Mouse (Mus musculus): ENCODE measurements around the gene Actr8. TPM values are rescaled to one million over a fixed set of nuclear protein-coding genes. Genes with fewer than 3 reads are reported as not detected.

Gene Actr8
- polyA plus RNA-seq, 2 experiments, result 47.7 to 60.6 TPM

- DNase-seq (ENCODE audit: low spot score) (no peak), ATAC-seq (ENCODE audit: low FRiP score, low read depth) (no peak)
- no peak for TF ChIP-seq POLR2A (IDR thresholded peaks at IDR 0.05; ENCODE audit: borderline replicate concordance, extremely low read depth, insufficient read depth, insufficient read length)
- H3K4me2 ChIP-seq (replicated peaks; ENCODE audit: low read depth, low read length, severe bottlenecking), result no peak overlapping the region
- H3K4me1 ChIP-seq (ENCODE audit: control insufficient read depth, insufficient read depth, low read length), result peaks cover 7% of the 10 kb centered on the region; the same call in 1 of the 2 replicates
- H3K9me3 ChIP-seq (ENCODE audit: control insufficient read depth, low read length), result no peaks in the 10 kb centered on the region
- H3K27ac ChIP-seq (replicated peaks; ENCODE audit: low read depth, low read length), result no peak overlapping the region
- H3K36me3 ChIP-seq (ENCODE audit: control insufficient read depth, insufficient read depth, low read length), result no peaks in the 10 kb centered on the region
- H3K4me3 ChIP-seq (replicated peaks; ENCODE audit: low read length), result no peak overlapping the region
- no peak overlapping the region for H3K9ac ChIP-seq (ENCODE audit: low read depth, low read length, severe bottlenecking)
- whole genome bisulfite sequencing, result 47% methylated on average over 1 of the region's 1 CpGs
- H3K27me3 ChIP-seq (ENCODE audit: control insufficient read depth, insufficient read depth, low read length), result 0 out of 2 replicates have a peak, but pooled peaks cover under 1% of the 10 kb centered on the region
Measured at GRCm38 (mm10) chr14:30015008-30015407, 36.9 kb downstream of the Actr8 start.

DNA sequence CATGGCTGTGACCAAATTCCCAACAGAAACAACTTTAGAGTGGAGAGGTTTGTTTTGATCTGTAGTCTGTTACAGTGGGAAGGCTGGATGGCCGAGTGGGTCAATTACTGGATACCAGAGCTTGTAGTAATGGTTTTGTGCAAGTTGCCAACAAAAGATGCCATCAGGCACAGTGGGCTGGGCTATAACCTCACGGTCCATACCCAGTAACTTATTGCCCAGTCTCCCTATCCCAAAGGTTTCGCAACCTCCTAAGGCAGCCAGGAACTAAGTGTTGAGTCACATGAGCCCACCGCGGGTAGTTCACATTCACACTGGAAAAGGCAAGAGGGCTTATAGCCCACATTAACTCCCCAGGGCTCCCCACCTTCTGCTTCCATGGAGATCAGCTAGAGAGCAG lies 38.5 kb downstream of the Actr8 start:
- Histone ChIP-seq H3K27me3 (ENCODE audit: control insufficient read depth, insufficient read depth, low read length) (no peaks in the 10 kb centered on the region), H3K27ac (replicated peaks; ENCODE audit: low read depth, low read length) (no peak overlapping the region), H3K4me2 (replicated peaks; ENCODE audit: low read depth, low read length, severe bottlenecking) (no peak overlapping the region), H3K4me3 (replicated peaks; ENCODE audit: low read length) (no peak overlapping the region), H3K4me1 (ENCODE audit: control insufficient read depth, insufficient read depth, low read length) (no peaks in the 10 kb centered on the region), H3K9me3 (ENCODE audit: control insufficient read depth, low read length) (no peaks in the 10 kb centered on the region), H3K36me3 (ENCODE audit: control insufficient read depth, insufficient read depth, low read length) (no peaks in the 10 kb centered on the region), H3K9ac (ENCODE audit: low read depth, low read length, severe bottlenecking) (no peak overlapping the region)
- no peak for DNase-seq (ENCODE audit: low spot score)
- ATAC-seq (ENCODE audit: low FRiP score, low read depth), result no peak
- WGBS, result 89% methylated on average over 5 of the region's 5 CpGs
- TF ChIP-seq POLR2A (IDR thresholded peaks at IDR 0.05; ENCODE audit: borderline replicate concordance, extremely low read depth, insufficient read depth, insufficient read length), result no peak

- Histone ChIP-seq H3K4me3 (replicated peaks; ENCODE audit: low read length) (no peak overlapping the region), H3K4me2 (replicated peaks; ENCODE audit: low read depth, low read length, severe bottlenecking) (no peak overlapping the region), H3K9ac (ENCODE audit: low read depth, low read length, severe bottlenecking) (no peak overlapping the region), H3K4me1 (ENCODE audit: control insufficient read depth, insufficient read depth, low read length) (no peaks in the 10 kb centered on the region), H3K9me3 (ENCODE audit: control insufficient read depth, low read length) (no peaks in the 10 kb centered on the region), H3K36me3 (ENCODE audit: control insufficient read depth, insufficient read depth, low read length) (no peaks in the 10 kb centered on the region), H3K27ac (replicated peaks; ENCODE audit: low read depth, low read length) (no peak overlapping the region), H3K27me3 (ENCODE audit: control insufficient read depth, insufficient read depth, low read length) (no peaks in the 10 kb centered on the region)
- WGBS, result 84% methylated on average over 8 of the region's 8 CpGs
- ATAC-seq (ENCODE audit: low FRiP score, low read depth) (no peak), DNase-seq (ENCODE audit: low spot score) (no peak)
- TF ChIP-seq POLR2A (IDR thresholded peaks at IDR 0.05; ENCODE audit: borderline replicate concordance, extremely low read depth, insufficient read depth, insufficient read length), result no peak
Measured at GRCm38 (mm10) chr14:30017794-30018462, 39.8 kb downstream of the Actr8 start.

GRCm38 (mm10) chr14:30018463-30018801 lies 40.3 kb downstream of the Actr8 start:
- Histone ChIP-seq H3K27me3 (ENCODE audit: control insufficient read depth, insufficient read depth, low read length) (no peaks in the 10 kb centered on the region), H3K4me1 (ENCODE audit: control insufficient read depth, insufficient read depth, low read length) (no peaks in the 10 kb centered on the region), H3K4me3 (replicated peaks; ENCODE audit: low read length) (no peak overlapping the region), H3K9ac (ENCODE audit: low read depth, low read length, severe bottlenecking) (no peak overlapping the region), H3K36me3 (ENCODE audit: control insufficient read depth, insufficient read depth, low read length) (no peaks in the 10 kb centered on the region), H3K4me2 (replicated peaks; ENCODE audit: low read depth, low read length, severe bottlenecking) (no peak overlapping the region), H3K9me3 (ENCODE audit: control insufficient read depth, low read length) (no peaks in the 10 kb centered on the region), H3K27ac (replicated peaks; ENCODE audit: low read depth, low read length) (no peak overlapping the region)
- TF ChIP-seq POLR2A (IDR thresholded peaks at IDR 0.05; ENCODE audit: borderline replicate concordance, extremely low read depth, insufficient read depth, insufficient read length), result no peak
- ATAC-seq (ENCODE audit: low FRiP score, low read depth), result no peak
- 89% methylated on average over 4 of the region's 4 CpGs for WGBS
- no peak for DNase-seq (ENCODE audit: low spot score)

- DNase-seq (ENCODE audit: low spot score) (no peak), ATAC-seq (ENCODE audit: low FRiP score, low read depth) (no peak)
- H3K4me3 ChIP-seq (replicated peaks; ENCODE audit: low read length), result no peak overlapping the region
- no peak for TF ChIP-seq POLR2A (IDR thresholded peaks at IDR 0.05; ENCODE audit: borderline replicate concordance, extremely low read depth, insufficient read depth, insufficient read length)
- H3K36me3 ChIP-seq (ENCODE audit: control insufficient read depth, insufficient read depth, low read length), result no peaks in the 10 kb centered on the region
- H3K4me1 ChIP-seq (ENCODE audit: control insufficient read depth, insufficient read depth, low read length), result no peaks in the 10 kb centered on the region
- H3K9me3 ChIP-seq (ENCODE audit: control insufficient read depth, low read length), result no peaks in the 10 kb centered on the region
- no peaks in the 10 kb centered on the region for H3K27me3 ChIP-seq (ENCODE audit: control insufficient read depth, insufficient read depth, low read length)
- WGBS, result 95% methylated on average over 6 of the region's 6 CpGs
- no peak overlapping the region for H3K4me2 ChIP-seq (replicated peaks; ENCODE audit: low read depth, low read length, severe bottlenecking)
- H3K9ac ChIP-seq (ENCODE audit: low read depth, low read length, severe bottlenecking), result no peak overlapping the region
- no peak overlapping the region for H3K27ac ChIP-seq (replicated peaks; ENCODE audit: low read depth, low read length)
Measured at GRCm38 (mm10) chr14:30018846-30019245, 40.7 kb downstream of the Actr8 start.

All from limb, embryonic 14.5 days (tissue).